Mouse (Mus musculus) forebrain, embryonic 14.5 days (tissue): ENCODE results near the gene Trim13. TPM values are rescaled to one million over a fixed set of nuclear protein-coding genes. Genes with fewer than 3 reads are reported as not detected.
A peak's percentile ranks its signal among the peaks of the same experiment; 100 is the strongest.

ENCODE experiments used
- ATAC-seq: fragments of 200-750 bp; cut with Nextera tagmentation; 2 replicates; pipeline ENCODE4 v1.8.0; 2017; ENCODE audit warnings: mild to moderate bottlenecking, moderate library complexity
- DNase-seq: peaks from one replicate; pipeline ENCODE4 v3.0.0-alpha.2; 2015; ENCODE audit warnings: low spot score
- H3K27ac ChIP-seq: fragments of 300-500 bp; sonication (generic); 2 replicates; pipeline ENCODE4 v1.5.1; 2014; ENCODE audit warnings: low read depth, mild to moderate bottlenecking, control low read depth, low read length, moderate library complexity
- H3K27me3 ChIP-seq: fragments of 300-500 bp; sonication (generic); replicated peaks from 2 replicates; pipeline ENCODE4 v1.6.1; 2014; ENCODE audit warnings: low read length, control low read depth, mixed read lengths; ENCODE audit not compliant: control insufficient read depth, insufficient read depth
- H3K36me3 ChIP-seq: fragments of 300-500 bp; sonication (generic); 2 replicates; pipeline ENCODE4 v1.6.1; 2014; ENCODE audit warnings: low read length, control low read depth; ENCODE audit not compliant: control insufficient read depth, insufficient read depth
- H3K4me1 ChIP-seq: fragments of 300-500 bp; sonication (generic); 2 replicates; pipeline ENCODE4 v1.6.1; 2014; ENCODE audit warnings: antibody characterized with exemption, low read length, control low read depth; ENCODE audit not compliant: control insufficient read depth, insufficient read depth
- H3K4me2 ChIP-seq: fragments of 300-500 bp; sonication (generic); 2 replicates; pipeline ENCODE4 v1.6.1; 2014; ENCODE audit warnings: mild to moderate bottlenecking, control low read depth, low read length
- H3K4me3 ChIP-seq: fragments of 300-500 bp; sonication (generic); 2 replicates; pipeline ENCODE4 v1.5.1; 2014; ENCODE audit warnings: low read depth, low read length, control low read depth
- H3K9ac ChIP-seq: fragments of 300-500 bp; sonication (generic); 2 replicates; pipeline ENCODE4 v1.6.1; 2014; ENCODE audit warnings: mild to moderate bottlenecking, low read length, control low read depth, moderate library complexity
- H3K9me3 ChIP-seq: fragments of 300-500 bp; sonication (generic); replicated peaks from 2 replicates; pipeline ENCODE4 v1.6.1; 2016; ENCODE audit warnings: low read length, control low read depth, mixed read lengths; ENCODE audit not compliant: control insufficient read depth
- WGBS: fragments of 180-500 bp; shearing (Covaris S2); extraction: QIAGEN DNeasy Blood & Tissue Kit; methylation state at CpG from one replicate; pipeline ENCODE4 v1.1.7; 2014; 5-methylcytosine and 5-hydroxymethylcytosine counted together
- microRNA counts: library from miRNA; unstranded; fragments of <30 nt; microRNA quantifications from one replicate; lab custom pipeline; 2016
- microRNA-seq: library from miRNA; unstranded; fragments of <30 nt; microRNA quantifications from one replicate; pipeline ENCODE4, GENCODE M21; 2016
- polyA plus RNA-seq: library from polyadenylated mRNA; unstranded; fragments of >200 nt; fragmentation: Nextera tagmentation; extraction: Ambion mirVana; gene quantifications from 2 replicates; pipeline ENCODE4 v1.2.1, GENCODE M21; 2014

Trim13 gene
- polyA plus RNA-seq, 1 experiment from 2014 or later, result 70.7 TPM

DNA sequence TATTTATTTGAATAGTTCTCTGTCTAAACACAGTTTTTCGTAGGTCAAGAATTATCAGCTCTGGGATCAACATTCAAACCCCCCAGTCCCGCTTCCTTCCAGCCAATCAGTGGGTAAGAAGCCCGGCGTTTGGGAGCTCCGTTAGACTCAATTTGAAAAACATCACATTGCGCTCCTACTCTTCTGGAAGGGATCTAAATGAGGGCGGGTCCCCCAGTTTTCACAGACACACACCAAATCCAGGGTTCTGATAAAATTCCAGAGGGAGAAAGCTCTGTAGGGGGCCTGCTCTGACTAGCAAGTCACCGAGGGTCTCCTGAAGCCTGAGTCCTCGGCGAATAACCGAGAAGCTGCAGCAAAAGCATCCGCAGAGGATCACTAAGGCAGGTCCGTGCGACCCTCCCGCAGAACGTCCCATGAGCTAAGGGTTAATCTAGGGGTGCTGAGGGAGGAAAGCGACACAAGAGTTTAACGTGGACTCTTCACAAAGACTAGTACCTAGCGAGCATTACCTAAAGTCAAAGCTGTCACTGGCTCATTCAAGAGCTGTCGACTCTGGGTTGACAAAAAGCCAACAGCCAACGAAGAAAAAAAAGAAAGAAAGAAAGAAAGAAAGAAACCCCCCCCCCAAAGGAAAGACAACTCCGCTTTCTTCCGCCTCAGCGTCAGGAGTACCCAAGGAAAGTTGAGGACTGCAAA is 49.3 kb downstream of the Trim13 start:
- under 1% methylated on average over 24 of the region's 24 CpGs for WGBS
- Histone ChIP-seq H3K36me3 (no peaks in the 10 kb centered on the region), H3K27me3 (no peaks in the 10 kb centered on the region), H3K4me1 (no peaks in the 10 kb centered on the region; the same call in 1 of the 2 replicates), H3K4me2 (peak overlapping the region; percentile 74), H3K4me3 (peak overlapping the region; percentile 90), H3K27ac (peak overlapping the region; percentile 92), H3K9me3 (no peaks in the 10 kb centered on the region), H3K9ac (peak overlapping the region; percentile 95)
- ATAC-seq, result no peak
- peak; percentile 78 for DNase-seq

- peak overlapping the region; percentile 92 for H3K27ac ChIP-seq
- H3K4me2 ChIP-seq, result peak overlapping the region; percentile 74
- H3K9ac ChIP-seq, result peak overlapping the region; percentile 95
- peak; percentile 64 for DNase-seq
- H3K4me1 ChIP-seq, result no peaks in the 10 kb centered on the region; the same call in 1 of the 2 replicates
- no peaks in the 10 kb centered on the region for H3K36me3 ChIP-seq
- under 1% methylated on average over 86 of the region's 95 CpGs for WGBS
- ATAC-seq, result peak; percentile 60
- no peaks in the 10 kb centered on the region for H3K9me3 ChIP-seq
- H3K4me3 ChIP-seq, result peak overlapping the region; percentile 90
- H3K27me3 ChIP-seq, result no peaks in the 10 kb centered on the region
Observed at GRCm38 (mm10) chr14:61647881-61648684, 50.0 kb downstream of the Trim13 start.

DNA sequence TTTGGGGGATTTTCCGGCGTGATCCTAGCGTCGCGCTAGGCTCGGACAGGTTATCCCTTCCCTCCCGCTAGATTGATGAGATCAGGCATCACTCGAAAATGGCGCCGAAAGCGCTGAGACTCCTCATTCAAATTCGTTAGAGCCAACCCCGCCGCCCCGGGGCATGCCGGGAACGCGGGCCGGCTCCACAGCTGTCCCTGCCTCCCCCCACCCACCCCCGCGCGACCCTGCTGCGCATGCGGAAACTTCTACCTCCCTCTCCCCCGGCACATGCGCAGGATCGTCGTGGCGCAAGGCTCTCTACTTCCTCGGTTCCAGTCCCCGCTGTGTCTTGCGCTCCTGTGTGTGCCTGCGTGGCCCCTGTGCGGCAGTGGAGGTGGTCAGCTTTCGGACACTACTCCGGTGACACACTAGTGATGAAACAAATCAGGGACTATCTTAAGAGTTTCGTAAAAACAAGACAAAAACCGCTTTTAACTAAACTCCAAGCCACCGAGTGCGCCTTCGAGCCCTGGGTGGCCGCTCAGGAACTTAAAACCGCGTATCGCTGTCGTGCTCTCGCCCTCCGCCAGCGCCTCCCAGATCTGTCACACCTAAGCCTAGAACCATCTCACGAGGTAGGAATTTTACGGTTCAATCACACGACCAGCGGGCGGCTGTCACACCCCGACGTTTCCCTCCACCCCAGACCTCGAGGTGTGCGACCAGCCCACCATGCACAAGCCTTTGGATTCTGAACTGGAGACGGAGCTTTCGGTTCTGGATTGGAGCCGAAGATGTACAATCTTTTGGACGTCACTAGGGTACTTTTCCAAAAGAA is 50.8 kb downstream of the Trim13 start:
- DNase-seq, result peak; percentile 99

DNA sequence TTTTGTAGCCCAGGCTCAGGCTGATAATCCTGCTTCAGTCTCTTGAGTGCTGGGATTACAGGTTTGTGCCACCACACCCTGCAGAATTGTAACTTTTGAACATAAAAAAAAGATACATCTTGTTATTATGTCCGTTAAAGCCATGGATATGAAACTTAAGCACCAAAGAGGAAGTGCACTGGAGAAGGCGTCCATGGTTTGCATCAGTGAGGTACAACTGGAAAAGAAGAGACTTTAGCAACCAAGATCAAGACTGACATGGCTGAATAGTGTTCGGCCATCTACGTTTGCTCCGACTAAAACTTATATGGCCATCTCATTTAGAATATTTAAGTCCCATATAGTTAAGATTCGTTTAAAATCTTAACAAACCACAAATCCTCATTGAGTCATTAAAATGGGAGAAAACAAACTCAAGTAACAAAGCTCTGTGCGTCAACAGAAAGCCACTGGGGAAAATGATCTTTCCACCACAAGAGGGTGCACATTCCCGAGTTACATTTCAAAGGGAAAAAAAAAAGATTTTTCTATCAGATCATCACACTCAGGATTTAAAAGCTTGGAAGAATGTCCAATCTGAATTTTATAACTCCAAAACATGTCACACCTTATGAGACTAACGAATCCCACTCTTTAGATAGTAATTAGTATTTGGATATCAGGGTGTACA is 52.4 kb downstream of the Trim13 start:
- Histone ChIP-seq H3K9ac (no peak overlapping the region), H3K36me3 (no peaks in the 10 kb centered on the region), H3K27ac (0 out of 2 replicates have a peak overlapping the region, but pooled peaks have one; percentile 11), H3K27me3 (no peaks in the 10 kb centered on the region), H3K4me2 (peak overlapping the region; percentile 74), H3K4me3 (no peak overlapping the region), H3K9me3 (no peaks in the 10 kb centered on the region), H3K4me1 (no peaks in the 10 kb centered on the region; the same call in 1 of the 2 replicates)
- ATAC-seq (no peak), DNase-seq (peak; percentile 79)
- 38% methylated on average over 9 of the region's 9 CpGs for WGBS

More for the DNA sequence above, 50.8 kb downstream of the Trim13 start:
- Histone ChIP-seq H3K4me1 (no peaks in the 10 kb centered on the region; the same call in 1 of the 2 replicates), H3K4me3 (peak overlapping the region; percentile 90), H3K9me3 (no peaks in the 10 kb centered on the region), H3K36me3 (no peaks in the 10 kb centered on the region), H3K4me2 (peak overlapping the region; percentile 74), H3K9ac (peak overlapping the region; percentile 95), H3K27me3 (no peaks in the 10 kb centered on the region), H3K27ac (peak overlapping the region; percentile 92)
- ATAC-seq, result peak; percentile 95
- WGBS, result 2% methylated on average over 62 of the region's 62 CpGs

MicroRNAs encoded within 50 kb of the gene (microRNA counts, 519-probe panel; counts per million panel counts)
- microRNA mmu-miR-15a (lab: Ali Mortazavi, UCI), result 6,527 counts per million, percentile 95 among the panel's probes with 10 or more counts
- microRNA mmu-miR-16 (lab: Ali Mortazavi, UCI), result 7,250 counts per million, percentile 99 among the panel's probes with 10 or more counts

Small RNAs within 50 kb of the gene (microRNA-seq; reads per million reads assigned to microRNA genes)
- gene Mir15a (6,766 reads per million, percentile 95 among the genes with 10 or more reads in this experiment), gene Mir16-1 (6,328 reads per million, percentile 94 among the genes with 10 or more reads in this experiment)

Other genes starting within 250 kb of the Trim13 start
- gene Ebpl, start 237.8 kb upstream of the Trim13 start, polyA plus RNA-seq, result 10.0 and 10.5 TPM in 2 replicates
- 91.6 and 98.9 TPM in 2 replicates for gene Kpna3, start 158.4 kb upstream of the Trim13 start, polyA plus RNA-seq
- 44.1 and 50.4 TPM in 2 replicates for gene Spryd7, start 41.4 kb upstream of the Trim13 start, polyA plus RNA-seq
- 2.8 and 3.7 TPM in 2 replicates for gene Kcnrg, start 9.2 kb downstream of the Trim13 start, polyA plus RNA-seq